Mouse (Mus musculus): ENCODE measurements around the gene Hivep3. TPM values are rescaled to one million over a fixed set of nuclear protein-coding genes. Genes with fewer than 3 reads are reported as not detected.

The Hivep3 gene
- total RNA-seq, 4 experiments from 2014 or later, result 8.1 to 28.5 (median 18.5) TPM

DNA sequence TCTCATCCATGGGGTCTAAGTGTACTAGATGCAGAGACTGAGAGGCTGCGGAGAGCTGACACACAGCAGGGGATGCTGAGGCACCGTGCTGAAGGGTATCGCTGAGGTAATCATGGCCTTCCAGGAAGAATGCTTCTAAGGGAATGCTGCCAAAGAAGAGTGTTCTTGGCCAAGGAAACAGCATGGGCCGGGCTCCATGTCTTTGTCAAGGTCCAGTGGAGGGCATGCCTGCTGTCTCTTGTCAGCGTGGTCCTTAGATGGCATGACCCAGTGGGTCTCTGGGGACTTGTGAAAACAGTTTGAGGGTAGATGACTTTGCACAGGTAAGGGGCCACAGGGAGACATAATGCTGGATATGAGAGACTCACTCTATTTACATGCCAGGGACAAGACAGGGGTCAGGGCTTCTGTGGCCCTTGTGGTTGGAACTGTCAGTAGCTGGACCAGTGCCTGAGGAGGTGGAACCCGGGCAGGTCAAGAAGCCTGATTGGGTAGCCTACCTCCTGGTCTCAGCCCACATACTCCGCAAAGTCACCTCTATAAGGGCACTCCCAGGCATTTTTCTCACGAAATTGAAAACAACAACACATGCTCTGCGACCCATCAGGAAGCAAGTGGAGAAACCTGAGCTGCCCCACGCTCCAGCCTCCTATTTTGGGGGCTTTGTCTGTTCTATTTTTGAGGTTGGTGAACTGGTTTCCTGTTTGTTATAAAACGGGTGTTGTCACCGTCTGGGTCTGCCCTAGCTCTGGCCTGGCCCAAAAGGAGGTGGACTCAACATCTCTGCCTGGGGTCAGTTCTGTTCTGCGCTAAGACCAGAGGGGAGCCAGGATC lies 177.7 kb downstream of the Hivep3 start:
- peak; percentile 49 for DNase-seq

DNA sequence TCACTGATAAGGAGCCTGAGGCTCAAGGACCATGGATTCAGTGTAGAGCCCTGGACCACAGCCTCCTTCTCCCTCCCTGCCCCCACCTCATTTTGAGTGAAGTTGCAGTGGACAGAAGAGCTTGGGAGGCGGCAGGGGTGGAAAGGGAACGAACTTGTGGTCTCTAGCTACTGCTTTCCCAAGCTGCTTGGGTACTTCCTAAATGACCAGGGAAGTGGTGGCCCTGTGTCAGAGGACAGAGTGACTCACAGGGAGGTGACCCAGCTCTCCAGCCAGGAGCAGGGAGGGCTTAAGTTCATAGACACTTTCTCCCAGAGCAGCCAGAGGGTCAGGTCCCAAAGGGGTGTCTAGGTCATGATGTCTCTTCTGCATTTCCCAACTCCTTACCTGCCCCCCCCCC lies 178.6 kb downstream of the Hivep3 start:
- peak; percentile 35 for DNase-seq

- no peak for DNase-seq
Measured at GRCm38 (mm10) chr4:119914194-119914593, 180.6 kb downstream of the Hivep3 start.

GRCm38 (mm10) chr4:119915069-119915468 lies 181.5 kb downstream of the Hivep3 start:
- DNase-seq, result no peak

DNA sequence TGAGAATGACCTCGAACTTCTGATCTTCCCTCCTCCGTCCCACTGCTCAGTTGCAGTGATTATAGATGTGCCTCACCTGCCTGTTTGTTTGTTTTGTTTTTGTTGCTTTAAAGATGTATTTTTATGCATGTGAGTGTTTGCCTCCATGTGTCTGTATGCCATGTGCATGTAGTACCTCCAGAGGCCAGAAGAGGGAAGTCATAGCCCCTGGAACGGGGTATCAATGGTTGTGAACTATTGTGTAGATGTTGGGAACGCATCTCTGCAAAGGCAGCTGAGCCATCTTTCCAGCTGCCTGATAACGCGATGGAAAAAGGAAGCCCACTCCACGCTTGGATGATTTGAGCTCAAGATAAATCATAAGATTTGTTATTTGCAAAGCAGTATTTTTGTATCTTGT lies 183.9 kb downstream of the Hivep3 start:
- no peak for DNase-seq

- DNase-seq, result no peak
Measured at GRCm38 (mm10) chr4:119919349-119919748, 185.8 kb downstream of the Hivep3 start.

GRCm38 (mm10) chr4:119921022-119921717 lies 187.6 kb downstream of the Hivep3 start:
- DNase-seq, result no peak

DNA sequence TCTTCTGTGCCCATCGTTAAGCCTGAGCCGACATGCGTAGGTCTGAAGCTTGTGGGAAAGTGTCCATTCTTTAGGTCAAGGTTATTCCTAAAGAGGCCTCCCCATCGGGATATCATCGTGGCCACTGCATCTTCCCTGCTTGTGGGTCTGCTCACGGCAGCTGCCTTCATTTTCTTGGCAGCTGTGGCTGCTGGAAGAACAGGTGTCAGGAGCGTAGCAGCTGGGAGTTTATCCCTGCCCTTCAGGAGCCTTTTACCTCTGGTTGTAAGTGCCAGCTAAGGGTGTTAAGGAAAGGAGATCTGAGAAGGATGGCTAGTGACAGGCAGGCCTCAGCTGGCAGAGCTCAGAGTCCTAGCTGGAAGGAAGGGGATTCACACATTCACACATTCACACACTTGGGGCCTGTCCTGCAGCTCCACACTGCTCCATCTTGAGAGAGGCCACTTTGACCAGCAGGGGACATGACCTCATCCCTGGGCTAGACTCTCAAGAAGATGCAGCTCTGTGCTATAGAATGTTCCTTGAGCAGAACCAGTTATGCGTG lies 188.2 kb downstream of the Hivep3 start:
- DNase-seq, result no peak

DNA sequence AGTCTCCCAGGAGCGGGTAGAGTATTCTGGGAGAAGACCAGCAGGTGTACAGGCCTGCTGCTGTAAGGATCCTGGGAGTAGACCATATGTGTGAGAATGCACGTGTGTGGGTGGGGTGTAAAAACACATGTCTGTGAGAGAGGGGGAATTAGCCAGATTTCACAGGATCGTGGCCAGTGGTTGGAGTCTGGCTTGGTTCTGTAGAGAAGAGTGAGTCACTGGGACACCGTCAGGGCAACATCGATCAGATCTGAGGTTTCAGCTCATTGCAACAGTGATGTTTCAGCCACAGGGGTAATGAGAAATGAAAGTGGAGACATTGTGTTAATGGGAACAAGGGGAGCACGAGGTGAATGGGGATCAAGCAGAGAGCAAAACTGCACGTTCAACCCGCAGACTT lies 189.4 kb downstream of the Hivep3 start:
- DNase-seq, result no peak

DNA sequence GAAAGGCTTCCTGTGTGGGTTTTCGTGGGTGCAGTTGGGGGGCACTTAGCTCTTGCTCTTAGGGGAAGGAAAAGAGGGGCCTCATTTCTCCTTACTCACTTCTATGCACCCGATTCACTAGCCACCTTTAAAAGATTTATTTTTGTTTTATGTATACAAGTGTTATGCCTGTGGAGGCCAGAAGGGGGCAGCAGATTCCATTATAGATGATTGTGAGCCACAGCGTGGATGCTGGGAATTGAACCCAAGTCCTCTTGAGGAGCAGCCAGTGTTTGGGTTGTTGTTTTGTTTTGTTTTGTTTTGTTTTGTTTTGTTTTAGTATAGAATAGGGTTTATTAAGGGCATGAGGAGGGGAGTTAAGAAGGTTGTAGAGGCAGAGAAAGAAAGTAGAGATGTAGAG lies 189.8 kb downstream of the Hivep3 start:
- DNase-seq, result no peak

- no peak for DNase-seq
Measured at GRCm38 (mm10) chr4:119925052-119925451, 191.5 kb downstream of the Hivep3 start.

GRCm38 (mm10) chr4:119931923-119932322 lies 198.3 kb downstream of the Hivep3 start:
- DNase-seq, result no peak

DNA sequence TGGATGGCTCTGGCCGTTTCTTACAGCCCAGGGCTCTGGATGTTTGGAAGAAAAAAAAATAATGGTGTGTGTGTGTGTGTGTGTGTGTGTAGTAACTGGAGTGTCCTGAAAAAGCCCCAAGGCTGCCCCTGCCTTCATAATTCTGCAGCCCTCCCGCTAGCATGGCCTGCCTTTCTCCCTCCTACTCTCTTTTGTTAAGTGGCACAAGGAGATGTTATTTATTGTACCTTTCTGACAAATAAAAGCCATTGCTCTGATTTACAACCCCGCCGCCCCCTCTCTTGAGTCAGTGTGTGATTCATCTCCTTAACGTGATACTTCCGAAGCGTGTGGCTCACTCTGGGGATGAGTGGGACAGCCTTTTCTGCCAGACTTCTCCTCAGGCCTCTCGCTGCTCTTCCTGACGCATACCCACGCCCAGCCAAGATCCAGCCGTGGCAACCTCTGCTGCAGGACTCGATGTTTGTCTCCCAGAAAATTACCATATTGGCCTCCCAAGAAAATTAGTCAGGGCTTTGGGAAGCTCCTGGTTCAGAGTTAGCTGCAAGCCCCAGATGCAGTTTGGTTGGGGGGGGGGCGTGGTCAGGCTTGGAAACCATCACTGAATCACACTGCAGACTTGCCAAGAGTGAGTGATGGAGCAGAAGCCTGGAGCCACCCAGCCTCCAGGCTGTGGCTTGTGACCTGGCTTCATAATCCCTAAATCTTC lies 199.1 kb downstream of the Hivep3 start:
- no peak for DNase-seq

DNA sequence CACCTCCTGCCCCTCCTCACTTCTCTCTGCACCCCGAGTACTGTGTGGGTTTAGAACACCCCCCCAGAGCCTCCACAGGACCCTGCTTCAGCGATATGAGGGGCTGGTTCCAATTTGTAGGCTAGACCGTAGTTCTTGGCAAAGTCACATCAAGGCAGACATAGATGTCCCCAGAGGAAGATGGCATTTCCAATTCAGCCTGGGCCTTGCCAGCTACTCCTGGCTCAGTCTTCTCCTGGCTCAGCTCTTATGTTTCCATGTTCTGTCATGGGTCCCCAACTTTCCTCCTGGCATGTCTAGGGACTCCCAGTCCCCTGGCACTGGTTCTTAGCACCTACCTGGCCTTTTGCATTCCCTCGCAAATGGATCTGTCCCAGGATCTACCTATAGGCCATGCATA lies 201.3 kb downstream of the Hivep3 start:
- no peak for DNase-seq

- DNase-seq, result no peak
Measured at GRCm38 (mm10) chr4:119937876-119938275, 204.3 kb downstream of the Hivep3 start.

DNA sequence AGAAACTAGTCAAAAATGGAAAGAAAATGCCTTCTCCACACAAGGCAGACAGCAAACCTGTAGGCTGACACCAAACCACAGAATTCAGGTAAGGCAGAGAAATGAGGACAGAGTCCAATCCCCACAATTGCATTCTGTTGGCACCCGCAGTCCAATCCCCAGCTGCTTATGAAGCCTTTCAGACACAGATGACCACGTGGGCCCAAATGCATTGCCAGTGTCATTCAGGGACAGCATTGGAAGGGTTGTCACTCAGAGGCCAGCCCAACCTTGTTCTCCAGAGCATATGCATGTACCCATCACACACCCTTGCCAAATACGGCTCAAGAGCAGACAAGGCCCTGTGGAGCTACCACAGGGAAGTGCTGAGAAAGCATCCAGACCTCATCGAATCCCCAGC lies 204.9 kb downstream of the Hivep3 start:
- no peak for DNase-seq

DNA sequence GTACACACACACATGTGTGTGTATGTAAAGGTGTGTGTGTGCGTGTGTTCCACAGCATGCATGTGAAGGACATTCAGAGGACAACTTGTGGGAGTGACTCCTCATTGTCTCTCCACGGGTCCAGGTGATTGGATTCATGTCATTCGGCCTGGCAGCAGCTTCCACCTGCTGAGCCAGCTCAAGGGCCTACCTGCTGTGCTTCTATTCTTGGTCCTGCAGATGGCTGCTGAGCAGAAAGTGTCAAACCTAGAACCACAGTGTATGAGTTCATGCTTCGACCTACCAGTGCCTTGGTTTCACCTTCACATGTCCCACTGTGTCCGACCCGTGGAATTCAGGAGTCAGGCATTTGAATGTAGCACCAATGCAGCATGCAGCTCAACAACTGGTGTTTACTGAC lies 206.2 kb downstream of the Hivep3 start:
- no peak for DNase-seq

- DNase-seq, result no peak
Measured at GRCm38 (mm10) chr4:119946224-119946887, 212.8 kb downstream of the Hivep3 start.

DNA sequence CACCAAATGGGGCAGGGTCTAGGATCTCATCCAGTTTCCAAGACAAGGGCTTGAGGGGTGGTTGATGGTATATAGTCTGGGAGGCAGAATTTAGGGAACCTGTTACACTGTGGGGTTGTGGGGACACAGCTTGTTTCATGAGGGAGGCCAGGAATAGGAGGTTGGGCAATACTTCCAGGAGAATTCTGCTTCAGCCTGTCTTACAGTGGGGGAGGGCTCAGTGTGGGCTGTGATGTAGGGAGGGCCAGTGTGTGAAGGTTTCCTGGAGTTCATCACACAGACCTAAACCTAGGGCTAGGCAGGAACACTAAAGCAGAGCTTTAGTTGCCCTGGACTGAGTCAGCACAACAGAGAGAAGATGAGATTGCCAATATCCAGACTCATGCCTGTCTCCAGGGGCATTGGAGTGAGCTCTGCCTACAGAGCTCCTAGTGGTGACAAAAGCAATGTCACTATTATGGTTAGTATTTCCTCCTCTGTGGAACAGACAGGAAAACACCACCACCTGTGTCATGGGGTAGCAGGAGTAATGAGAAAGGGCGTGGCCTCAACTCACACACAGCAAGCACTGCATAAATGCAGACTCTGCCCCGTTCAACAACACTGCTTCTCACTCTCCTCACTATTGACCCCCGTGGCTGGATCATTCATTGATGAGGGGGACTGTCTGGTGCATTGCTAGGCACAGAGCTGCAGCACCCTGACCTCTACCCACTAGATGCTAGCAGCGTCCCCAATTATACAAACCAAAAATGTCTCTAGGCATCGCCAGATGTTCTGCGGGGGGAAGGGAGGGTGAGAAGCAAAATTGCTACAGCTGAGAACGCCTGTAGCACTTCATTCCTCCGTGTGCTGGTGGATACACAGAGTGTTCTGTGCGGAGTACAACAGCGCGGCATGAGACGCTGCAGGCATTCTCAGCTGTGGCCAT lies 213.9 kb downstream of the Hivep3 start:
- no peak for DNase-seq

GRCm38 (mm10) chr4:119948406-119948805 lies 214.8 kb downstream of the Hivep3 start:
- DNase-seq, result no peak

DNA sequence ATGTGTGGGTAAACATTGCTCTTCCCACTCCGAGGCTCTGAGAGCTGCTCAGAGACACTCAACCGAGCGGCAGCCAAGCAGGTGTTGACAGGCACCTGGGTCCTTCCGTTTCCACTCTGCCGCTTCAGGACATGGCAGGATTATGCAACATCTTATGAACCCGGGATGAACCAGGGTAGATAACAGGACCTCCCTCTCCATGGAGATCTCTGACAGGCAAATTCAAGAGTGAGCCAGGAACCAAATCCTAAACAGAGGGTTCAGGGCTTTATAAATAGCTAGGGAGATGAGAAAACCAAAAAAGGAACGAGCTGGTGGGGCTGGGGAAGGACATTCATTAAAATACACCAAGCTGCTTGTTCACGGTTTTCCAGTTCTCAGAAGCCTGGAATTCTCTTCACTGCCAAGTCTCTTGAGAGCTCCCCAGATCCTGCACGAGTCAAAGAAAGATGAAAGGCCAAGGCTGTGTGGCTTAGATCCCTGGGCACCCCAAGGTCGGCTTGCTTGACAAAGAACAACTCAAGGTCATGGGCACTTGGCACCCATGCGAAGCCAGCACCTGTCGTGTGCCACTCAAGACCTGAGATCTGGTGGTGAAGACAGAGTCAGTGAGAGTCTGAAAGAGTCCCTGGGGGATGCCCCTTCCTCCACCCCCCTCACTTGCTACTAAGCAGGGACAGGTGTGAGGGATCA lies 215.5 kb downstream of the Hivep3 start:
- DNase-seq, result peak; percentile 49

All from adrenal gland, adult 8-10 months (tissue).